Mouse (Mus musculus) lung, adult 2 months (tissue): Measurements from ENCODE around the gene Sar1a. TPM values are rescaled to one million over a fixed set of nuclear protein-coding genes. Genes with fewer than 3 reads are reported as not detected.

Experiments used
- DNase-seq: peaks from one replicate; pipeline ENCODE4 v3.0.0; 2022
- H3K4me1 ChIP-seq: fragments of 200-500 bp; 2 replicates; pipeline ENCODE4 v1.6.1; 2011; ENCODE audit warnings: low read length; ENCODE audit not compliant: control insufficient read depth, insufficient read depth
- H3K4me3 ChIP-seq: fragments of 200-500 bp; replicated peaks from 2 replicates; pipeline ENCODE3; 2011; ENCODE audit warnings: low read depth, mild to moderate bottlenecking, control low read depth, low read length; ENCODE audit errors: extremely low read depth
- CTCF ChIP-seq: fragments of 200-500 bp; IDR thresholded peaks from 2 replicates; pipeline ENCODE4 v1.5.1; 2011; ENCODE audit warnings: mild to moderate bottlenecking, low read length, control low read depth; ENCODE audit not compliant: insufficient read depth
- POLR2A ChIP-seq: fragments of 200-500 bp; IDR thresholded peaks from 2 replicates; pipeline ENCODE4 v1.6.1; 2011; ENCODE audit warnings: low read depth, mild to moderate bottlenecking, control low read depth, low read length, borderline replicate concordance; ENCODE audit errors: extremely low read depth
- WGBS: fragments of 180-500 bp; shearing (Covaris S2); methylation state at CpG from one replicate; pipeline ENCODE4 v1.1.7; 2018; 5-methylcytosine and 5-hydroxymethylcytosine counted together
- polyA plus RNA-seq: library from polyadenylated mRNA; depleted of rRNA; stranded (reverse); fragments of >200 nt; gene quantifications from 2 replicates; pipeline ENCODE4 v1.2.3, GENCODE M21; 2012; rRNA removed

Gene Sar1a
- polyA plus RNA-seq: 64.5 and 79.6 TPM in 2 replicates

- DNase-seq: peak; percentile 98
- H3K4me3 ChIP-seq: peak within 1 kb of the TSS; percentile 94
- peaks cover 9% of the 10 kb centered on the region for H3K4me1 ChIP-seq
- TF ChIP-seq CTCF (no peak), POLR2A (peak; percentile 92)
- 1% methylated on average over 80 of the region's 84 CpGs for WGBS
Observed at GRCm38 (mm10) chr10:61680015-61680913, at the start of gene Sar1a. Gene Sar1a (plus strand): TSS chr10:61680299.

GRCm38 (mm10) chr10:61632445-61632844, 47.7 kb upstream of the Sar1a start:
- TF ChIP-seq POLR2A (no peak), CTCF (no peak)
- Histone ChIP-seq H3K4me3 (no peak overlapping the region), H3K4me1 (0 out of 2 replicates have a peak, but pooled peaks cover 3% of the 10 kb centered on the region)
- DNase-seq: no peak
- WGBS: 54% methylated on average over 10 of the region's 10 CpGs

GRCm38 (mm10) chr10:61637055-61637454, 43.0 kb upstream of the Sar1a start:
- TF ChIP-seq CTCF (no peak), POLR2A (no peak)
- 70% methylated on average over 7 of the region's 7 CpGs for whole genome bisulfite sequencing
- no peak for DNase-seq
- no peaks in the 10 kb centered on the region for H3K4me1 ChIP-seq
- H3K4me3 ChIP-seq: no peak overlapping the region

- 65% methylated on average over 4 of the region's 4 CpGs for WGBS
- TF ChIP-seq CTCF (no peak), POLR2A (no peak)
- Histone ChIP-seq H3K4me1 (no peaks in the 10 kb centered on the region), H3K4me3 (no peak overlapping the region)
- no peak for DNase-seq
Observed at GRCm38 (mm10) chr10:61640363-61640762, 39.7 kb upstream of the Sar1a start.

- DNase-seq: no peak
- Histone ChIP-seq H3K4me1 (0 out of 2 replicates have a peak, but pooled peaks cover 3% of the 10 kb centered on the region), H3K4me3 (no peak overlapping the region)
- 88% methylated on average over 7 of the region's 7 CpGs for WGBS
- no peak for TF ChIP-seq CTCF
- no peak for TF ChIP-seq POLR2A
Observed at GRCm38 (mm10) chr10:61646557-61646956, 33.5 kb upstream of the Sar1a start.

- peak; percentile 72 for DNase-seq
- peak within 1 kb of the TSS; percentile 69 for H3K4me3 ChIP-seq
- 0 out of 2 replicates have a peak, but pooled peaks cover 3% of the 10 kb centered on the region for H3K4me1 ChIP-seq
- 3% methylated on average over 50 of the region's 50 CpGs for WGBS
- TF ChIP-seq POLR2A (peak; percentile 41; the same call in 1 of the 2 replicates), CTCF (no peak)
Observed at GRCm38 (mm10) chr10:61647790-61648736, 32.0 kb upstream of the Sar1a start, which contains the start of gene Ppa1. Gene Ppa1 (plus strand): TSS chr10:61648552.

GRCm38 (mm10) chr10:61648737-61649645, 31.1 kb upstream of the Sar1a start:
- DNase-seq: peak; percentile 36
- H3K4me1 ChIP-seq: 0 out of 2 replicates have a peak, but pooled peaks cover 3% of the 10 kb centered on the region
- no peak for TF ChIP-seq CTCF
- no peak for TF ChIP-seq POLR2A
- peak overlapping the region; percentile 69 for H3K4me3 ChIP-seq
- 1% methylated on average over 49 of the region's 49 CpGs for WGBS

- TF ChIP-seq CTCF: no peak
- no peak for TF ChIP-seq POLR2A
- 88% methylated on average over 4 of the region's 4 CpGs for WGBS
- Histone ChIP-seq H3K4me1 (0 out of 2 replicates have a peak, but pooled peaks cover 5% of the 10 kb centered on the region), H3K4me3 (no peak overlapping the region)
- DNase-seq: no peak
Observed at GRCm38 (mm10) chr10:61654105-61654504, 26.0 kb upstream of the Sar1a start.
